Mouse (Mus musculus) small intestine, adult 2 months (tissue): ENCODE results near the gene Gm28305. TPM values are rescaled to one million over a fixed set of nuclear protein-coding genes. Genes with fewer than 3 reads are reported as not detected.

Source experiments
- H3K27ac ChIP-seq: fragments of 200-500 bp; 2 replicates; pipeline ENCODE4 v1.5.1; 2012; ENCODE audit warnings: low read depth, low read length, control low read depth, inconsistent platforms; ENCODE audit not compliant: insufficient read depth
- H3K27me3 ChIP-seq: fragments of 200-500 bp; 2 replicates; pipeline ENCODE4 v1.6.1; 2012; ENCODE audit warnings: mild to moderate bottlenecking, moderate library complexity, low read length, inconsistent platforms; ENCODE audit not compliant: control insufficient read depth, insufficient read depth
- H3K36me3 ChIP-seq: fragments of 200-500 bp; 2 replicates; pipeline ENCODE4 v1.6.1; 2012; ENCODE audit warnings: mild to moderate bottlenecking, low read length, control low read depth, inconsistent platforms; ENCODE audit not compliant: control insufficient read depth, insufficient read depth
- H3K4me1 ChIP-seq: fragments of 200-500 bp; 2 replicates; pipeline ENCODE4 v1.6.1; 2012; ENCODE audit warnings: low read length, inconsistent platforms, mixed read lengths; ENCODE audit not compliant: control insufficient read depth, insufficient read depth, insufficient read length
- H3K4me3 ChIP-seq: fragments of 200-500 bp; 2 replicates; pipeline ENCODE4 v1.5.1; 2012; ENCODE audit warnings: low read depth, mild to moderate bottlenecking, control low read depth, inconsistent platforms, low read length, moderate library complexity
- CTCF ChIP-seq: fragments of 200-500 bp; IDR thresholded peaks from 2 replicates; pipeline ENCODE4 v1.5.1; 2012; ENCODE audit warnings: low read depth, mild to moderate bottlenecking, control low read depth, inconsistent platforms, low read length, moderate library complexity, mixed read lengths; ENCODE audit not compliant: insufficient replicate concordance, insufficient read length; ENCODE audit errors: extremely low read depth
- POLR2A ChIP-seq: fragments of 200-500 bp; IDR thresholded peaks from 2 replicates; pipeline ENCODE4 v1.6.1; 2012; ENCODE audit warnings: low read depth, mild to moderate bottlenecking, control low read depth, inconsistent platforms, low read length, moderate library complexity
- WGBS: fragments of 180-500 bp; shearing (Covaris S2); methylation state at CpG from one replicate; pipeline ENCODE4 v1.1.7; 2018; 5-methylcytosine and 5-hydroxymethylcytosine counted together
- polyA plus RNA-seq: library from polyadenylated mRNA; depleted of rRNA; stranded (reverse); fragments of >200 nt; gene quantifications from 2 replicates; pipeline ENCODE4 v1.2.3, GENCODE M21; 2012

The Gm28305 gene
- polyA plus RNA-seq, 1 experiment, result not detected

DNA sequence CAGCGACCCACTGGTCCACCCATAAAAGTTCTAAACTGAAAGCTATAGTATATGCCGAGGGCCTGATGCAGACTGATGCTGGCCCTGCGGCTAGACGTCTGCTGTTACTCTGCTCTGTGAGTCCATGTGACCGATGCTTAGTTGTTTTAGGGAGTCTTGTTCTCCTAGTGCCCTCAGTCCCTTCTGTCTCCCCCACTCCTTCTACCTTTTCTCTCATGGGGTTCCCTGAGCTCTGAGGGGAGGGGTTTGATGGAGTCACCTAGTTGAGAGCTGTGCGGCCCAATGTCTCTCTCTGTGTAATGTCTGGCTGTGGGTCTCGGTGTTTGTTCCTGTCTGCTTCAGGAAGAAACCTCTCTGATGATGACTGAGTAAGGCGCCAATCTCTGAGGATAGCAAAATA is 13.3 kb upstream of the Gm28305 start:
- 98% methylated on average over 8 of the region's 8 CpGs for WGBS
- TF ChIP-seq CTCF (no peak), POLR2A (no peak)
- H3K4me1 ChIP-seq, result no peaks in the 10 kb centered on the region
- H3K36me3 ChIP-seq, result peaks cover 3% of the 10 kb centered on the region; the same call in 1 of the 2 replicates
- H3K4me3 ChIP-seq, result no peak overlapping the region
- H3K27ac ChIP-seq, result no peak overlapping the region
- no peaks in the 10 kb centered on the region for H3K27me3 ChIP-seq

- Histone ChIP-seq H3K36me3 (peaks cover 3% of the 10 kb centered on the region; the same call in 1 of the 2 replicates), H3K4me1 (no peaks in the 10 kb centered on the region), H3K27me3 (no peaks in the 10 kb centered on the region), H3K27ac (no peak overlapping the region), H3K4me3 (no peak overlapping the region)
- 89% methylated on average over 11 of the region's 11 CpGs for WGBS
- no peak for TF ChIP-seq POLR2A
- no peak for TF ChIP-seq CTCF
Observed at GRCm38 (mm10) chr9:104029861-104030260, 10.6 kb upstream of the Gm28305 start.

- no peak overlapping the region for H3K27ac ChIP-seq
- H3K4me3 ChIP-seq, result no peak overlapping the region
- H3K27me3 ChIP-seq, result no peaks in the 10 kb centered on the region
- H3K4me1 ChIP-seq, result no peaks in the 10 kb centered on the region
- WGBS, result 83% methylated on average over 8 of the region's 8 CpGs
- TF ChIP-seq POLR2A (no peak), CTCF (no peak)
- H3K36me3 ChIP-seq, result no peaks in the 10 kb centered on the region; the same call in 1 of the 2 replicates
Observed at GRCm38 (mm10) chr9:104034231-104034630, 6.2 kb upstream of the Gm28305 start.

DNA sequence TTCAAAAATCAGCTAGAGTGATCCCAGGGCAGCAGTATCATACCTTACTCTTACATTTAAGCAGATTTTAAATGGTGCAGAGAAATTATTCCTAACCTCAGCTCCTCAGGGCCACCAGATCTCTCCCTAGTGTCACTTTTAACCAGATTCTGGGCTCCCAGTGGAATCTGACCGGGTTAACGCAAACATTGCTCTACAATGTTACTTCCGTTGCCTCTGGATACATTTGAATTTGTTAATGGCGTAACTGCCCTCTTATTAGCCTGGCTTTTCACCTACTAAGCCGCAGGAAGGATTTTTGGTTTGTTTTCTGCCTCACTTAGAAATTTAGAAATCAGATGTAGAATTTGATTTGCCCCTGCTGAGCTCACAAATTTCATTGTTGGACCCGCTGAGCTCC is 5.7 kb upstream of the Gm28305 start:
- H3K4me3 ChIP-seq, result no peak overlapping the region
- WGBS, result 76% methylated on average over 6 of the region's 6 CpGs
- no peaks in the 10 kb centered on the region for H3K27me3 ChIP-seq
- H3K4me1 ChIP-seq, result no peaks in the 10 kb centered on the region
- H3K27ac ChIP-seq, result no peak overlapping the region
- no peak for TF ChIP-seq CTCF
- TF ChIP-seq POLR2A, result no peak
- H3K36me3 ChIP-seq, result no peaks in the 10 kb centered on the region; the same call in 1 of the 2 replicates

DNA sequence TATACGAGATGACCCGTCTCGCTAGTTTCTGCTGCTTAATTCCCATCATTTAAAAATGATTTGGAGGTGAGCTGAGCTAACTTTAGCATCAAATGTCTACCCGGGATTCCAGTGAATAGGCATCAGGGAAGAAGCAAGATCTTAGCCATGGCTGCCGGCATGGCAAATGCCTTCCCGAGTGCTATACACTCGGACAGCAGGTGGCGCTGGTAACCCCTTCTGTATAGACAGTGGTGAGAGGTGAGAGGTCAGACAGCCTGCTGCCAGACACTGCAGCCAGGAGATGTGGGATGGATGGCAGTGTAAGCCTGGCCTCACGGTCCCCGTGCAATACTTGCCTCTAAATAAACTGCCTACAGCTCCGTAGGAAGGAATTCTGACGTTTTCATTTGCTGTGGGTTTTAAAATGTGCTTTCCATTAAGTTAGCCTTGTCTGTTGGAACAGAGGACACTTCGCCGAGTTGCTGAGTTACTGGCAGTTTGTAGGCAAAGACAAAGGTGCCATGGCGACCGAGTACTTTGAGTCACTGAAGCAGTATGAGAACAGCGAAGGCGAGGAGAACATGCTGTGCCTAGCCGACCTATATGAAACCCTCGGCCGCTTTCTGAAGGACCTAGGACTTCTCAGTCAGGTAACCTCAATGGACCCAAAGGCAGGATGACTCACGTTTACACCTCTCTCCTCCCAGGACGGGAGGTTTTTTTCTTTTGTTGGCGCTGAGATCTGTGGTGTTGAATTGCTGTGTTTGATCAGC is 5.0 kb upstream of the Gm28305 start:
- H3K36me3 ChIP-seq, result no peaks in the 10 kb centered on the region; the same call in 1 of the 2 replicates
- H3K4me1 ChIP-seq, result no peaks in the 10 kb centered on the region
- H3K27ac ChIP-seq, result no peak overlapping the region
- 48% methylated on average over 24 of the region's 24 CpGs for WGBS
- no peaks in the 10 kb centered on the region for H3K27me3 ChIP-seq
- H3K4me3 ChIP-seq, result no peak overlapping the region
- TF ChIP-seq CTCF (peak; percentile 82; the same call in 1 of the 2 replicates), POLR2A (0 out of 2 replicates have a peak, but pooled peaks have one; percentile 10)

GRCm38 (mm10) chr9:104038266-104038665 is 2.2 kb upstream of the Gm28305 start:
- WGBS, result 90% methylated on average over 13 of the region's 13 CpGs
- H3K36me3 ChIP-seq, result peaks cover 3% of the 10 kb centered on the region
- H3K27ac ChIP-seq, result no peak overlapping the region
- no peaks in the 10 kb centered on the region for H3K4me1 ChIP-seq
- TF ChIP-seq POLR2A (no peak), CTCF (no peak)
- no peak overlapping the region for H3K4me3 ChIP-seq
- no peaks in the 10 kb centered on the region for H3K27me3 ChIP-seq

DNA sequence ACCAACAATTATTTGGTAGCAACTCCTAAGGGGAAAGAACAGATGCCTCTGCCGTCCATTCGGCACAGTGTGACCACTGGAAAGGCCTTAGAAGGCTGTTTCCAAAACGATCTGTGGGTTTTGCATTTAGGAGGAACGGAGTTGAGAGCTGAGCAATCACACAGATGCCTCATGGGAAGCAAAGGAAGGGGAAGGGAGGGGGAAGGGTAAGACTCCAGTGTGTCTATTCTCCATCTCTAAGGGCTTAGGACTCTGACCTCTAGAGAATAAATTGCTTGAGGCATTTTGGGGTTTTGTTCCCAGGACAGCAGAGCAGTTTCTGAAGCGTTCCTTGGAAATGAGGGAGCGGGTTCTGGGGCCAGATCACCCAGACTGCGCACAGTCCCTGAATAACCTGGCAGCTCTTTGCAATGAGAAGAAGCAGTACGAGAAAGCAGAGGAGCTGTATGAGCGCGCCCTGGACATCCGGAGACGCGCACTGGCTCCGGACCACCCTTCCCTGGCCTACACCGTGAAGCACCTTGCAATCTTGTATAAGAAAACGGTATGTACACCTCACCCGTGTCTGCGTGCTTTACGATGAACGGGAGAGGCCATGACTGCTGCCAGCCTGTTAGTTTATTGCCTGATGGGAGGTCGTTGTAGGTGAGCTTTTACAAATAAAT is 1.3 kb upstream of the Gm28305 start:
- no peak for TF ChIP-seq POLR2A
- 89% methylated on average over 21 of the region's 21 CpGs for WGBS

More for the DNA sequence above, 1.3 kb upstream of the Gm28305 start:
- Histone ChIP-seq H3K4me3 (no peak overlapping the region), H3K27me3 (no peaks in the 10 kb centered on the region), H3K27ac (no peak overlapping the region), H3K36me3 (peaks cover 3% of the 10 kb centered on the region), H3K4me1 (no peaks in the 10 kb centered on the region)
